Mouse (Mus musculus): ENCODE results near the gene Caskin2. TPM values are rescaled to one million over a fixed set of nuclear protein-coding genes. Genes with fewer than 3 reads are reported as not detected.

The Caskin2 gene
- polyA plus RNA-seq, 1 experiment = 29.3 TPM

GRCm38 (mm10) chr11:115832064-115832463 lies 18.6 kb upstream of the Caskin2 start:
- DNase-seq (ENCODE audit: extremely low spot score in 1 of 2, low spot score in 1 of 2) = no peak

GRCm38 (mm10) chr11:115831518-115831917 lies 18.1 kb upstream of the Caskin2 start:
- no peak for DNase-seq (ENCODE audit: extremely low spot score in 1 of 2, low spot score in 1 of 2)

GRCm38 (mm10) chr11:115830550-115831325 lies 17.3 kb upstream of the Caskin2 start:
- no peak for DNase-seq (ENCODE audit: extremely low spot score in 1 of 2, low spot score in 1 of 2)

- no peak for DNase-seq (ENCODE audit: extremely low spot score in 1 of 2, low spot score in 1 of 2)
Observed at GRCm38 (mm10) chr11:115829036-115829435, 15.6 kb upstream of the Caskin2 start.

- no peak for DNase-seq (ENCODE audit: extremely low spot score in 1 of 2, low spot score in 1 of 2)
Observed at GRCm38 (mm10) chr11:115827624-115828023, 14.2 kb upstream of the Caskin2 start.

GRCm38 (mm10) chr11:115826487-115826886 lies 13.0 kb upstream of the Caskin2 start:
- no peak for DNase-seq (ENCODE audit: extremely low spot score in 1 of 2, low spot score in 1 of 2)

GRCm38 (mm10) chr11:115824813-115825212 lies 11.4 kb upstream of the Caskin2 start:
- DNase-seq (ENCODE audit: extremely low spot score in 1 of 2, low spot score in 1 of 2) = no peak

- peak in 1 of 2 experiments; percentile 59 for DNase-seq (ENCODE audit: extremely low spot score in 1 of 2, low spot score in 1 of 2)
Observed at GRCm38 (mm10) chr11:115823774-115824740, 10.6 kb upstream of the Caskin2 start, which contains the start of gene Llgl2. TSS of gene Llgl2 (plus strand) at chr11:115824049.

GRCm38 (mm10) chr11:115821001-115821400 lies 7.6 kb upstream of the Caskin2 start:
- no peak for DNase-seq (ENCODE audit: extremely low spot score in 1 of 2, low spot score in 1 of 2)

- DNase-seq (ENCODE audit: extremely low spot score in 1 of 2, low spot score in 1 of 2) = no peak
Observed at GRCm38 (mm10) chr11:115819915-115820623, 6.6 kb upstream of the Caskin2 start.

- no peak for DNase-seq (ENCODE audit: extremely low spot score in 1 of 2, low spot score in 1 of 2)
Observed at GRCm38 (mm10) chr11:115817331-115817730, 3.9 kb upstream of the Caskin2 start.

- DNase-seq (ENCODE audit: extremely low spot score in 1 of 2, low spot score in 1 of 2) = peak in 1 of 2 experiments; percentile 88
Observed at GRCm38 (mm10) chr11:115814605-115815450, 1.4 kb upstream of the Caskin2 start, which contains the start of gene Tsen54. TSS of gene Tsen54 (plus strand) at chr11:115814724.

- no peak for DNase-seq (ENCODE audit: extremely low spot score in 1 of 2, low spot score in 1 of 2)
Observed at GRCm38 (mm10) chr11:115812533-115813420, 662 bp downstream of the Caskin2 start.

GRCm38 (mm10) chr11:115812095-115812494 lies 1.3 kb downstream of the Caskin2 start:
- no peak for DNase-seq (ENCODE audit: extremely low spot score in 1 of 2, low spot score in 1 of 2)

GRCm38 (mm10) chr11:115811381-115812093 lies 1.9 kb downstream of the Caskin2 start:
- no peak for DNase-seq (ENCODE audit: extremely low spot score in 1 of 2, low spot score in 1 of 2)

- DNase-seq (ENCODE audit: extremely low spot score in 1 of 2, low spot score in 1 of 2) = no peak
Observed at GRCm38 (mm10) chr11:115810377-115810776, 3.1 kb downstream of the Caskin2 start.

- no peak for DNase-seq (ENCODE audit: extremely low spot score in 1 of 2, low spot score in 1 of 2)
Observed at GRCm38 (mm10) chr11:115809311-115809781, 4.1 kb downstream of the Caskin2 start.

Data from frontal cortex, adult 2 months (tissue).